Mouse (Mus musculus): ENCODE measurements around the gene Inafm1. TPM values are rescaled to one million over a fixed set of nuclear protein-coding genes. Genes with fewer than 3 reads are reported as not detected.

Inafm1 gene
- polyA plus RNA-seq, 1 experiment from 2014 or later, result 27.0 TPM

- ATAC-seq (replicated peaks), result no peak
- Histone ChIP-seq H3K27ac (replicated peaks) (no peak overlapping the region), H3K4me3 (no peak overlapping the region), H3K9ac (replicated peaks) (no peak overlapping the region), H3K4me2 (replicated peaks) (no peak overlapping the region), H3K27me3 (no peaks in the 10 kb centered on the region), H3K4me1 (no peaks in the 10 kb centered on the region), H3K9me3 (no peaks in the 10 kb centered on the region), H3K36me3 (no peaks in the 10 kb centered on the region)
- WGBS, result 74% methylated on average over 4 of the region's 4 CpGs
These were observed 19.2 kb downstream of the Inafm1 start for GRCm38 (mm10) chr7:16254195-16254594.

GRCm38 (mm10) chr7:16250687-16251086 is 22.7 kb downstream of the Inafm1 start:
- no peaks in the 10 kb centered on the region for H3K36me3 ChIP-seq
- H3K27ac ChIP-seq (replicated peaks), result no peak overlapping the region
- no peaks in the 10 kb centered on the region for H3K27me3 ChIP-seq
- H3K9me3 ChIP-seq, result no peaks in the 10 kb centered on the region
- 90% methylated on average over 5 of the region's 5 CpGs for WGBS
- ATAC-seq (replicated peaks), result no peak
- H3K9ac ChIP-seq (replicated peaks), result no peak overlapping the region
- no peaks in the 10 kb centered on the region for H3K4me1 ChIP-seq
- H3K4me3 ChIP-seq, result no peak overlapping the region
- H3K4me2 ChIP-seq (replicated peaks), result no peak overlapping the region

- Histone ChIP-seq H3K9ac (replicated peaks) (no peak overlapping the region), H3K36me3 (no peaks in the 10 kb centered on the region), H3K4me3 (no peak overlapping the region), H3K27ac (replicated peaks) (no peak overlapping the region), H3K4me2 (replicated peaks) (no peak overlapping the region), H3K27me3 (no peaks in the 10 kb centered on the region), H3K4me1 (no peaks in the 10 kb centered on the region), H3K9me3 (no peaks in the 10 kb centered on the region)
- 72% methylated on average over 1 of the region's 4 CpGs for WGBS
- no peak for ATAC-seq (replicated peaks)
These were observed 27.5 kb downstream of the Inafm1 start for GRCm38 (mm10) chr7:16245958-16246357.

- H3K36me3 ChIP-seq, result no peaks in the 10 kb centered on the region
- no peaks in the 10 kb centered on the region for H3K4me1 ChIP-seq
- no peak within 1 kb of the TSS for H3K27ac ChIP-seq (replicated peaks)
- H3K4me3 ChIP-seq, result no peak within 1 kb of the TSS
- no peaks in the 10 kb centered on the region for H3K27me3 ChIP-seq
- no peak for ATAC-seq (replicated peaks)
- H3K9me3 ChIP-seq, result no peaks in the 10 kb centered on the region
- no peak within 1 kb of the TSS for H3K9ac ChIP-seq (replicated peaks)
- 90% methylated on average over 5 of the region's 5 CpGs for WGBS
- H3K4me2 ChIP-seq (replicated peaks), result no peak within 1 kb of the TSS
These were observed 29.4 kb downstream of the Inafm1 start, which contains the start of gene C5ar2 for GRCm38 (mm10) chr7:16244067-16244466. TSS of gene C5ar2 (minus strand) at chr7:16244154.

GRCm38 (mm10) chr7:16242198-16242597 is 31.2 kb downstream of the Inafm1 start:
- 93% methylated on average over 6 of the region's 6 CpGs for WGBS

GRCm38 (mm10) chr7:16241787-16242186 is 31.6 kb downstream of the Inafm1 start:
- Histone ChIP-seq H3K4me1 (no peaks in the 10 kb centered on the region), H3K4me3 (no peak overlapping the region), H3K4me2 (replicated peaks) (no peak overlapping the region), H3K9me3 (no peaks in the 10 kb centered on the region), H3K27me3 (no peaks in the 10 kb centered on the region), H3K9ac (replicated peaks) (no peak overlapping the region), H3K27ac (replicated peaks) (no peak overlapping the region), H3K36me3 (no peaks in the 10 kb centered on the region)
- no peak for ATAC-seq (replicated peaks)
- WGBS, result 68% methylated on average over 11 of the region's 11 CpGs

More at GRCm38 (mm10) chr7:16242198-16242597, 31.2 kb downstream of the Inafm1 start:
- Histone ChIP-seq H3K27ac (replicated peaks) (no peak overlapping the region), H3K27me3 (no peaks in the 10 kb centered on the region), H3K4me3 (no peak overlapping the region), H3K36me3 (no peaks in the 10 kb centered on the region), H3K4me2 (replicated peaks) (no peak overlapping the region), H3K4me1 (no peaks in the 10 kb centered on the region), H3K9ac (replicated peaks) (no peak overlapping the region), H3K9me3 (no peaks in the 10 kb centered on the region)
- no peak for ATAC-seq (replicated peaks)

GRCm38 (mm10) chr7:16240978-16241303 is 32.5 kb downstream of the Inafm1 start:
- Histone ChIP-seq H3K9me3 (no peaks in the 10 kb centered on the region), H3K4me1 (no peaks in the 10 kb centered on the region), H3K36me3 (no peaks in the 10 kb centered on the region), H3K9ac (replicated peaks) (no peak overlapping the region), H3K4me2 (replicated peaks) (no peak overlapping the region), H3K27me3 (no peaks in the 10 kb centered on the region), H3K4me3 (no peak overlapping the region), H3K27ac (replicated peaks) (no peak overlapping the region)
- 88% methylated on average over 1 of the region's 1 CpGs for WGBS
- ATAC-seq (replicated peaks), result no peak

- H3K27ac ChIP-seq (replicated peaks), result no peak overlapping the region
- no peak overlapping the region for H3K4me3 ChIP-seq
- WGBS, result 80% methylated on average over 7 of the region's 7 CpGs
- ATAC-seq (replicated peaks), result no peak
- H3K36me3 ChIP-seq, result no peaks in the 10 kb centered on the region
- no peaks in the 10 kb centered on the region for H3K27me3 ChIP-seq
- no peaks in the 10 kb centered on the region for H3K9me3 ChIP-seq
- no peak overlapping the region for H3K9ac ChIP-seq (replicated peaks)
- H3K4me2 ChIP-seq (replicated peaks), result no peak overlapping the region
- H3K4me1 ChIP-seq, result no peaks in the 10 kb centered on the region
These were observed 33.0 kb downstream of the Inafm1 start for GRCm38 (mm10) chr7:16240281-16240977.

- WGBS, result 78% methylated on average over 9 of the region's 9 CpGs
- ATAC-seq (replicated peaks), result no peak
- H3K9ac ChIP-seq (replicated peaks), result no peak overlapping the region
- no peak overlapping the region for H3K4me3 ChIP-seq
- H3K4me1 ChIP-seq, result no peaks in the 10 kb centered on the region
- H3K4me2 ChIP-seq (replicated peaks), result no peak overlapping the region
- no peaks in the 10 kb centered on the region for H3K9me3 ChIP-seq
- no peak overlapping the region for H3K27ac ChIP-seq (replicated peaks)
- H3K27me3 ChIP-seq, result no peaks in the 10 kb centered on the region
- H3K36me3 ChIP-seq, result no peaks in the 10 kb centered on the region
These were observed 33.8 kb downstream of the Inafm1 start for GRCm38 (mm10) chr7:16239554-16239997.

- WGBS, result 67% methylated on average over 5 of the region's 5 CpGs
- H3K9ac ChIP-seq (replicated peaks), result no peak overlapping the region
- no peak overlapping the region for H3K4me2 ChIP-seq (replicated peaks)
- no peaks in the 10 kb centered on the region for H3K36me3 ChIP-seq
- no peak overlapping the region for H3K4me3 ChIP-seq
- ATAC-seq (replicated peaks), result no peak
- H3K4me1 ChIP-seq, result no peaks in the 10 kb centered on the region
- H3K27ac ChIP-seq (replicated peaks), result no peak overlapping the region
- H3K27me3 ChIP-seq, result no peaks in the 10 kb centered on the region
- no peaks in the 10 kb centered on the region for H3K9me3 ChIP-seq
These were observed 43.5 kb downstream of the Inafm1 start for GRCm38 (mm10) chr7:16229869-16230268.

Other genes with a start within 250 kb of the Inafm1 start
- 10.1 and 10.7 TPM in 2 replicates for gene Bicra, start 225.7 kb downstream of the Inafm1 start, polyA plus RNA-seq (2015; fragmentation: Nextera tagmentation; extraction: Ambion mirVana)
- gene Zfp541, start 211.8 kb downstream of the Inafm1 start, polyA plus RNA-seq (2015; fragmentation: Nextera tagmentation; extraction: Ambion mirVana), result 0.09 TPM in 1 of 2 replicates, not detected in the other
- 186 and 200 TPM in 2 replicates for gene Napa, start 175.2 kb downstream of the Inafm1 start, polyA plus RNA-seq (2015; fragmentation: Nextera tagmentation; extraction: Ambion mirVana)
- gene Kptn, start 153.7 kb downstream of the Inafm1 start, polyA plus RNA-seq (2015; fragmentation: Nextera tagmentation; extraction: Ambion mirVana), result 43.0 and 43.7 TPM in 2 replicates
- 0.96 and 1.1 TPM in 2 replicates for gene Slc8a2, start 143.8 kb downstream of the Inafm1 start, polyA plus RNA-seq (2015; fragmentation: Nextera tagmentation; extraction: Ambion mirVana)
- gene Meis3, start 98.5 kb downstream of the Inafm1 start, polyA plus RNA-seq (2015; fragmentation: Nextera tagmentation; extraction: Ambion mirVana), result 110 and 116 TPM in 2 replicates
- gene Dhx34, start 51.6 kb downstream of the Inafm1 start, polyA plus RNA-seq (2015; fragmentation: Nextera tagmentation; extraction: Ambion mirVana), result 15.3 and 17.4 TPM in 2 replicates
- 0.06 TPM in 1 of 2 replicates, not detected in the other for gene C5ar2, start 29.5 kb downstream of the Inafm1 start, polyA plus RNA-seq (2015; fragmentation: Nextera tagmentation; extraction: Ambion mirVana)
- 1.1 and 1.3 TPM in 2 replicates for gene C5ar1, start 14.1 kb downstream of the Inafm1 start, polyA plus RNA-seq (2015; fragmentation: Nextera tagmentation; extraction: Ambion mirVana)
- gene Ccdc9, start 13.2 kb upstream of the Inafm1 start, polyA plus RNA-seq (2015; fragmentation: Nextera tagmentation; extraction: Ambion mirVana), result 31.1 and 35.5 TPM in 2 replicates
- gene Bbc3, start 34.8 kb upstream of the Inafm1 start, polyA plus RNA-seq (2015; fragmentation: Nextera tagmentation; extraction: Ambion mirVana), result 16.7 and 18.5 TPM in 2 replicates
- gene Sae1, start 114.2 kb upstream of the Inafm1 start, polyA plus RNA-seq (2015; fragmentation: Nextera tagmentation; extraction: Ambion mirVana), result 290 and 303 TPM in 2 replicates
- 22.3 and 25.2 TPM in 2 replicates for gene Zc3h4, start 127.3 kb upstream of the Inafm1 start, polyA plus RNA-seq (2015; fragmentation: Nextera tagmentation; extraction: Ambion mirVana)
- 63.5 and 70.2 TPM in 2 replicates for gene Tmem160, start 179.2 kb upstream of the Inafm1 start, polyA plus RNA-seq (2015; fragmentation: Nextera tagmentation; extraction: Ambion mirVana)
- 5.1 and 6.7 TPM in 2 replicates for gene Npas1, start 204.1 kb upstream of the Inafm1 start, polyA plus RNA-seq (2015; fragmentation: Nextera tagmentation; extraction: Ambion mirVana)

All from forebrain, embryonic 15.5 days (tissue).